Mouse (Mus musculus) embryo, embryonic 11.5 days (tissue): ENCODE data around the gene Celsr1.
A peak's percentile ranks its signal among the peaks of the same experiment; 100 is the strongest.
"Not testable (repeated sequence)": the region's sequence is repeated elsewhere in the genome, so short reads cannot be mapped to it uniquely, and the experiment has no call there.

ENCODE experiments used
- DNase-seq: peaks from one replicate; pipeline ENCODE4 v3.0.0-alpha.2; 2012; ENCODE audit warnings: low read depth, low spot score

Gene Celsr1

GRCm38 (mm10) chr15:86064191-86064849 lies 30.7 kb upstream of the Celsr1 start:
- DNase-seq = no peak

- DNase-seq = no peak
Measured at GRCm38 (mm10) chr15:86061848-86062481, 28.4 kb upstream of the Celsr1 start.

GRCm38 (mm10) chr15:86061221-86061620 lies 27.6 kb upstream of the Celsr1 start:
- no peak for DNase-seq

GRCm38 (mm10) chr15:86060581-86060980 lies 27.0 kb upstream of the Celsr1 start:
- no peak for DNase-seq

- DNase-seq = no peak
Measured at GRCm38 (mm10) chr15:86059835-86060380, 26.3 kb upstream of the Celsr1 start.

- DNase-seq = no peak
Measured at GRCm38 (mm10) chr15:86058931-86059834, 25.6 kb upstream of the Celsr1 start.

GRCm38 (mm10) chr15:86058394-86058915 lies 24.9 kb upstream of the Celsr1 start:
- peak; percentile 80 for DNase-seq

GRCm38 (mm10) chr15:86057908-86058307 lies 24.3 kb upstream of the Celsr1 start:
- no peak for DNase-seq

- DNase-seq = no peak
Measured at GRCm38 (mm10) chr15:86057413-86057812, 23.8 kb upstream of the Celsr1 start, which contains the start of gene Gramd4. Gramd4 (plus strand) TSS chr15:86057695.

GRCm38 (mm10) chr15:86056221-86056760 lies 22.7 kb upstream of the Celsr1 start:
- no peak for DNase-seq

GRCm38 (mm10) chr15:86054861-86055260 lies 21.3 kb upstream of the Celsr1 start:
- DNase-seq = not testable (repeated sequence)

GRCm38 (mm10) chr15:86053890-86054536 lies 20.4 kb upstream of the Celsr1 start:
- peak; percentile 68 for DNase-seq

- no peak for DNase-seq
Measured at GRCm38 (mm10) chr15:86051878-86052478, 18.4 kb upstream of the Celsr1 start.

GRCm38 (mm10) chr15:86051152-86051551 lies 17.6 kb upstream of the Celsr1 start:
- DNase-seq = no peak

- no peak for DNase-seq
Measured at GRCm38 (mm10) chr15:86050170-86050743, 16.7 kb upstream of the Celsr1 start.

- DNase-seq = no peak
Measured at GRCm38 (mm10) chr15:86049510-86049909, 15.9 kb upstream of the Celsr1 start.

GRCm38 (mm10) chr15:86042364-86042763 lies 8.8 kb upstream of the Celsr1 start:
- DNase-seq = no peak

- no peak for DNase-seq
Measured at GRCm38 (mm10) chr15:86041421-86041820, 7.8 kb upstream of the Celsr1 start.

GRCm38 (mm10) chr15:86038802-86039201 lies 5.2 kb upstream of the Celsr1 start:
- DNase-seq = peak; percentile 62

- no peak for DNase-seq
Measured at GRCm38 (mm10) chr15:86035913-86036312, 2.3 kb upstream of the Celsr1 start.
